Mouse (Mus musculus) MEL-GATA-1-ER (cell line): ENCODE data around the gene Pus3.
A peak's percentile ranks its signal among the peaks of the same experiment; 100 is the strongest.
"Not testable (repeated sequence)": the region's sequence is repeated elsewhere in the genome, so short reads cannot be mapped to it uniquely, and the experiment has no call there.

ENCODE experiments used
- DNase-seq: peaks from one replicate; pipeline ENCODE4 v3.0.0-alpha.2; 2012; ENCODE audit warnings: low read depth; ENCODE audit errors: extremely low read depth

The Pus3 gene

GRCm38 (mm10) chr9:35545704-35546103 is 12.7 kb upstream of the Pus3 start:
- no peak for DNase-seq

GRCm38 (mm10) chr9:35546745-35547144 is 11.7 kb upstream of the Pus3 start:
- DNase-seq = peak; percentile 66

GRCm38 (mm10) chr9:35548455-35548854 is 9.9 kb upstream of the Pus3 start:
- no peak for DNase-seq

GRCm38 (mm10) chr9:35556494-35557102 is 1.8 kb upstream of the Pus3 start:
- no peak for DNase-seq

GRCm38 (mm10) chr9:35559009-35559890 is 855 bp downstream of the Pus3 start:
- DNase-seq = peak; percentile 91

- DNase-seq = no peak
These were observed 2.7 kb downstream of the Pus3 start for GRCm38 (mm10) chr9:35561076-35561475.

- DNase-seq = no peak
These were observed 3.2 kb downstream of the Pus3 start for GRCm38 (mm10) chr9:35561583-35561982.

- no peak for DNase-seq
These were observed 6.3 kb downstream of the Pus3 start for GRCm38 (mm10) chr9:35564536-35565240.

GRCm38 (mm10) chr9:35567995-35568394 is 9.6 kb downstream of the Pus3 start:
- DNase-seq = no peak

- peak; percentile 99 for DNase-seq
These were observed 11.5 kb downstream of the Pus3 start, which contains the start of the genes Pate2 and Hyls1 for GRCm38 (mm10) chr9:35569571-35570534. Pate2 (plus strand) TSS chr9:35570284. Hyls1 (minus strand) TSS chr9:35570398.

- peak; percentile 33 for DNase-seq
These were observed 12.3 kb downstream of the Pus3 start for GRCm38 (mm10) chr9:35570663-35571062.

GRCm38 (mm10) chr9:35574416-35574815 is 16.0 kb downstream of the Pus3 start:
- no peak for DNase-seq

- no peak for DNase-seq
These were observed 29.3 kb downstream of the Pus3 start for GRCm38 (mm10) chr9:35587674-35588073.

- peak; percentile 6 for DNase-seq
These were observed 34.5 kb downstream of the Pus3 start for GRCm38 (mm10) chr9:35592903-35593302.

- DNase-seq = no peak
These were observed 49.4 kb downstream of the Pus3 start for GRCm38 (mm10) chr9:35607647-35608405.

GRCm38 (mm10) chr9:35611841-35612240 is 53.4 kb downstream of the Pus3 start, which contains the start of gene Pate4:
Pate4 (minus strand) TSS chr9:35611941.
- DNase-seq = no peak

GRCm38 (mm10) chr9:35614005-35614404 is 55.6 kb downstream of the Pus3 start:
- DNase-seq = no peak

GRCm38 (mm10) chr9:35616784-35617183 is 58.4 kb downstream of the Pus3 start:
- not testable (repeated sequence) for DNase-seq
